ENCODE assay signal across 8 mouse cellular contexts in the genomic region with DNA sequence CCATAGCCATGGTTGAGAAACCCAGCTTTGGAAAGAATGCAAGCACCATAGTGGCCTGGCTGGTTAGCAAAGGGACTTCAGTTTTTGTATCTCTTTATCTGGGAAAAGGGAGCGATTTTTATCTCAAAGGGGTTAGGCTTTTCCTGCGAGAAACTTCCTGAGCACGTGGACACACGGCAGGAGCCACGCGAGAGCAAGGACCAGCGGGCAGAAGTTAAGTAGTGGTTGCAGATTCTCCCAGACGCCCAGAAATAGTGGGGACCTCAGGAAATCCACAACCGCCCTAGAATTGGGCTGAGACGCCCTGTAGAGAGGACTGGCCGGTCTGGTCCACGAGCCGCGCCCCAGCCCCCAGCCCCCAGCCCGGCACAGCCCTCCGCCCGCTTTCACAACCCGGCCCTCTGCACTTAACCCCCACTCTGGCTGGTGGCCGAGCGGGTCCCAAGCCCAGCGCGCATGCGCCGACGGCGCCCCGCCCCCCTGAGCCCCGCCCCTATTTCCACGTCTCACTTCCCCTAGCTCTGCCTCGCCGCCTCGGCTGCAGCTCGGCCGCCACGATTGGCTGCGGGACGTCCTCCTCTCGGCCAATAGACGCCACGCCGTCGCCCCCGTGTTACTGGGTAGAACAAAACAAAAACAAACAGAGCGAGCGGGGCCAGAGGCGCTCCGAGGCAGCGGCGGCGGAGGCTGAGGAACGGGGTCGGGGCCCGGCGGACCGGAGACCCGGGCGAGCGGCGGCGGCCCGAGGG. TPM values are rescaled to one million over a fixed set of nuclear protein-coding genes. Genes with fewer than 3 reads are reported as not detected.
DNase-seq lines count a peak whose midpoint lies in the region; ATAC-seq and TF ChIP-seq lines count a peak whose summit lies in the region.

No protein-coding gene starts in this region.

- peak overlapping the region; percentile 81 for H3K9ac ChIP-seq in ES-E14 (ENCODE audit: insufficient read depth, low read depth, low read length, poor library complexity, severe bottlenecking)
- peak overlapping the region; percentile 94 for H3K9ac ChIP-seq in forebrain, embryonic 16.5 days (replicated peaks; ENCODE audit: low read depth, low read length)
- peak overlapping the region; percentile 80 for H3K9ac ChIP-seq in lung, embryonic 15.5 days

- in situ Hi-C loops in ES-E14 (cut with MboI; ENCODE audit: low sequenced_read_pairs in 2 of 2, unreplicated experiment in 2 of 2): no loop called here

- peak overlapping the region; percentile 79 to 96 for H3K4me3 ChIP-seq in ES-E14 (ENCODE audit: insufficient read depth in 1 of 2, low read depth in 1 of 2, low read length in 2 of 2, poor library complexity in 1 of 2, severe bottlenecking in 1 of 2)
- H3K4me3 ChIP-seq in forebrain, embryonic 16.5 days (replicated peaks; ENCODE audit: low read length): peak overlapping the region; percentile 97
- H3K4me3 ChIP-seq in lung, embryonic 15.5 days: peak overlapping the region; percentile 86

- WGBS in forebrain, embryonic 16.5 days: under 1% methylated on average over 60 of the region's 61 CpGs
- WGBS in lung, embryonic 15.5 days: under 1% methylated on average over 51 of the region's 61 CpGs

- H3K27ac ChIP-seq in ES-E14 (ENCODE audit: insufficient read depth, low read depth, low read length, poor library complexity, severe bottlenecking): no peak overlapping the region
- H3K27ac ChIP-seq in forebrain, embryonic 16.5 days (ENCODE audit: low read length): peak overlapping the region; percentile 92
- H3K27ac ChIP-seq in lung, embryonic 15.5 days: peak overlapping the region; percentile 95

- no peaks in the 10 kb centered on the region for H3K36me3 ChIP-seq in ES-E14 (ENCODE audit: control insufficient read depth, insufficient read depth, low read length, poor library complexity, severe bottlenecking)
- no peaks in the 10 kb centered on the region for H3K36me3 ChIP-seq in forebrain, embryonic 16.5 days (ENCODE audit: control insufficient read depth, insufficient read depth)
- no peaks in the 10 kb centered on the region for H3K36me3 ChIP-seq in lung, embryonic 15.5 days

- H3K4me1 ChIP-seq in ES-E14 (ENCODE audit: control insufficient read depth in 2 of 2, insufficient read depth in 2 of 2, low read length in 2 of 2, poor library complexity in 1 of 2): no peaks in the 10 kb centered on the region
- peaks cover 13% of the 10 kb centered on the region for H3K4me1 ChIP-seq in forebrain, embryonic 16.5 days (replicated peaks; ENCODE audit: control insufficient read depth, insufficient read depth, low read length)
- peaks cover 26% of the 10 kb centered on the region for H3K4me1 ChIP-seq in lung, embryonic 15.5 days

- H3K27me3 ChIP-seq in forebrain, embryonic 16.5 days (replicated peaks; ENCODE audit: control insufficient read depth, insufficient read depth, low read length): no peaks in the 10 kb centered on the region
- no peaks in the 10 kb centered on the region for H3K27me3 ChIP-seq in lung, embryonic 15.5 days

- peak; percentile 87 for DNase-seq in ES-E14 (ENCODE audit: low read depth, low spot score)
- DNase-seq in cerebellum, adult 11-12 months: peak; percentile 97
- peak; percentile 95 for DNase-seq in heart, postnatal 4 days
- peak; percentile 95 to 96 for DNase-seq in layer of hippocampus, adult 8-10 months (ENCODE audit: low spot score in 2 of 2)
- DNase-seq in ovary, adult 18-20 months (ENCODE audit: low spot score): peak; percentile 97
- DNase-seq in thymus, postnatal 0 days (ENCODE audit: low spot score): peak; percentile 99

- peak overlapping the region; percentile 85 for H3K4me2 ChIP-seq in forebrain, embryonic 16.5 days (ENCODE audit: low read length)
- peak overlapping the region; percentile 75 for H3K4me2 ChIP-seq in lung, embryonic 15.5 days

- H3K9me3 ChIP-seq in ES-E14 (ENCODE audit: control insufficient read depth, insufficient read depth, low read depth, low read length): no peaks in the 10 kb centered on the region
- no peaks in the 10 kb centered on the region for H3K9me3 ChIP-seq in forebrain, embryonic 16.5 days (ENCODE audit: control insufficient read depth, low read length)
- no peaks in the 10 kb centered on the region for H3K9me3 ChIP-seq in lung, embryonic 15.5 days

- peak; percentile 99 for ATAC-seq in forebrain, embryonic 16.5 days
- ATAC-seq in lung, embryonic 15.5 days (ENCODE audit: borderline replicate concordance, extremely low read depth, low FRiP score, low TSS enrichment): peak; percentile 97

TF ChIP-seq in ES-E14, 5 proteins besides CTCF, POLR2A, EP300 and RAD21:
- TF ChIP-seq MAFK (IDR thresholded peaks at IDR 0.05; ENCODE audit: insufficient read depth, low read depth, low read length): no peak
- TF ChIP-seq ZC3H11A (IDR thresholded peaks at IDR 0.05; ENCODE audit: borderline replicate concordance, low read depth, low read length): no peak
- TF ChIP-seq ZNF384 (IDR thresholded peaks at IDR 0.05; ENCODE audit: low read depth, low read length): no peak
- no peak for TF ChIP-seq HCFC1 (IDR thresholded peaks at IDR 0.05; ENCODE audit: borderline replicate concordance, insufficient read depth, low read length)
- TF ChIP-seq CHD2 (IDR thresholded peaks at IDR 0.05; ENCODE audit: low read depth, low read length): no peak

RNA-seq across cellular contexts. Expression of a gene that starts 10.9 kb away (rescaled TPM):
- 8.6 and 13.4 TPM in 2 replicates for total RNA-seq in ES-E14 (2012; rRNA removed)
- 76.7 and 90.8 TPM in 2 replicates for polyA plus RNA-seq in forebrain, embryonic 16.5 days (2015; fragmentation: Nextera tagmentation; extraction: Ambion mirVana)
- 10 to 100 TPM; 19.9 to 22.3 TPM for total RNA-seq in heart, postnatal 4 days (2021)
- total RNA-seq in layer of hippocampus, adult 8-10 months (2022): 100 to 1,000 TPM; 101 to 108 (median 106) TPM
- polyA plus RNA-seq in lung, embryonic 15.5 days (2015; fragmentation: Nextera tagmentation; extraction: Ambion mirVana): 87.7 and 89.7 TPM in 2 replicates
- 156 and 182 TPM in 2 replicates for polyA plus RNA-seq in thymus, postnatal 0 days (2015; fragmentation: Nextera tagmentation; extraction: Ambion mirVana)

RNA-seq across cellular contexts. Expression of a gene that starts 41.2 kb away (rescaled TPM):
- total RNA-seq in ES-E14 (2012; rRNA removed): 17.3 and 26.6 TPM in 2 replicates
- 58.8 and 65.1 TPM in 2 replicates for polyA plus RNA-seq in forebrain, embryonic 16.5 days (2015; fragmentation: Nextera tagmentation; extraction: Ambion mirVana)
- 10 to 100 TPM; 37.3 to 39.6 TPM for total RNA-seq in heart, postnatal 4 days (2021)
- 10 to 100 TPM; 46.4 to 55.0 (median 50.5) TPM for total RNA-seq in layer of hippocampus, adult 8-10 months (2022)
- 41.6 and 43.6 TPM in 2 replicates for polyA plus RNA-seq in lung, embryonic 15.5 days (2015; fragmentation: Nextera tagmentation; extraction: Ambion mirVana)
- polyA plus RNA-seq in thymus, postnatal 0 days (2015; fragmentation: Nextera tagmentation; extraction: Ambion mirVana): 26.1 and 29.8 TPM in 2 replicates

RNA-seq across cellular contexts. Expression of a gene that starts 41.5 kb away (rescaled TPM):
- total RNA-seq in ES-E14 (2012; rRNA removed): 11.8 and 21.9 TPM in 2 replicates
- polyA plus RNA-seq in forebrain, embryonic 16.5 days (2015; fragmentation: Nextera tagmentation; extraction: Ambion mirVana): 148 and 151 TPM in 2 replicates
- 10 to 100 TPM; 36.5 to 40.3 TPM for total RNA-seq in heart, postnatal 4 days (2021)
- 10 to 100 TPM; 46.0 to 51.1 (median 49.1) TPM for total RNA-seq in layer of hippocampus, adult 8-10 months (2022)
- 58.0 and 58.9 TPM in 2 replicates for polyA plus RNA-seq in lung, embryonic 15.5 days (2015; fragmentation: Nextera tagmentation; extraction: Ambion mirVana)
- polyA plus RNA-seq in thymus, postnatal 0 days (2015; fragmentation: Nextera tagmentation; extraction: Ambion mirVana): 136 and 139 TPM in 2 replicates
